Mouse (Mus musculus): ENCODE data around the gene Cpb1. TPM values are rescaled to one million over a fixed set of nuclear protein-coding genes. Genes with fewer than 3 reads are reported as not detected.

Gene Cpb1
- polyA plus RNA-seq, 1 experiment: not detected

GRCm38 (mm10) chr3:20198869-20199268 lies 76.7 kb downstream of the Cpb1 start:
- Histone ChIP-seq H3K27me3 (replicated peaks) (no peaks in the 10 kb centered on the region), H3K9me3 (no peaks in the 10 kb centered on the region), H3K4me1 (0 out of 2 replicates have a peak, but pooled peaks cover 4% of the 10 kb centered on the region), H3K36me3 (replicated peaks; ENCODE audit: low read length) (no peaks in the 10 kb centered on the region), H3K4me3 (replicated peaks) (no peak overlapping the region)
- TF ChIP-seq GATA1 (IDR thresholded peaks at IDR 0.05; ENCODE audit: borderline replicate concordance, low read length) (no peak), FLI1 (IDR thresholded peaks at IDR 0.05; ENCODE audit: low read length) (no peak)

Other genes starting within 250 kb of the Cpb1 start
- gene Hps3, start 240.4 kb downstream of the Cpb1 start, polyA plus RNA-seq (2012; ENCODE audit: insufficient read depth, low replicate concordance): 0.38 TPM in 1 of 2 replicates, not detected in the other
- 2.0 TPM in 1 of 2 replicates, not detected in the other for gene Hltf, start 217.9 kb downstream of the Cpb1 start, polyA plus RNA-seq (2012; ENCODE audit: insufficient read depth, low replicate concordance)
- 10.6 and 14.8 TPM in 2 replicates for gene Gyg, start 120.4 kb downstream of the Cpb1 start, polyA plus RNA-seq (2012; ENCODE audit: insufficient read depth, low replicate concordance)
- 5.4 TPM in 1 of 2 replicates, not detected in the other for gene Cpa3, start 33.6 kb downstream of the Cpb1 start, polyA plus RNA-seq (2012; ENCODE audit: insufficient read depth, low replicate concordance)
- gene Agtr1b, start 91.4 kb upstream of the Cpb1 start, polyA plus RNA-seq (2012; ENCODE audit: insufficient read depth, low replicate concordance): not detected in 2 replicates

Data from megakaryocyte, embryonic 14.5 days (primary cell).